Mouse (Mus musculus): ENCODE measurements around the gene Pbx1.

- TF ChIP-seq CTCF (IDR thresholded peaks at IDR 0.05; ENCODE audit: low read depth), result no peak
- TF ChIP-seq EP300 (IDR thresholded peaks at IDR 0.05; ENCODE audit: low read depth), result no peak
Measured at GRCm38 (mm10) chr1:168319695-168320094, 112.4 kb downstream of the Pbx1 start.
